Mouse (Mus musculus): Measurements from ENCODE around the gene Bcl2a1b. TPM values are rescaled to one million over a fixed set of nuclear protein-coding genes. Genes with fewer than 3 reads are reported as not detected.
A peak's percentile ranks its signal among the peaks of the same experiment; 100 is the strongest.
"Not testable (repeated sequence)": the region's sequence is repeated elsewhere in the genome, so short reads cannot be mapped to it uniquely, and the experiment has no call there.

Bcl2a1b gene
- polyA plus RNA-seq, 1 experiment from 2014 or later = 1.2 TPM

GRCm38 (mm10) chr9:89211065-89211858 is 12.3 kb downstream of the Bcl2a1b start:
- not testable (repeated sequence) for H3K4me1 ChIP-seq (replicated peaks); H3K9me3 ChIP-seq (replicated peaks); H3K36me3 ChIP-seq (replicated peaks); H3K9ac ChIP-seq; H3K27me3 ChIP-seq
- Histone ChIP-seq H3K4me3 (replicated peaks) (peak overlapping the region; percentile 45), H3K27ac (replicated peaks) (0 out of 2 replicates have a peak overlapping the region, but pooled peaks have one; percentile 65), H3K4me2 (peak overlapping the region; percentile 58)
- ATAC-seq (ENCODE audit: insufficient read depth) = peak; percentile 92
- 6% methylated on average over 8 of the region's 44 CpGs for WGBS (ENCODE audit: insufficient replicate concordance)

GRCm38 (mm10) chr9:89212428-89212827 is 13.4 kb downstream of the Bcl2a1b start:
- WGBS (ENCODE audit: insufficient replicate concordance) = 15% methylated on average over 1 of the region's 1 CpGs
- H3K4me1 ChIP-seq (replicated peaks); H3K4me2 ChIP-seq; H3K9me3 ChIP-seq (replicated peaks); H3K27ac ChIP-seq (replicated peaks); H3K4me3 ChIP-seq (replicated peaks); H3K36me3 ChIP-seq (replicated peaks); H3K9ac ChIP-seq; ATAC-seq (ENCODE audit: insufficient read depth); H3K27me3 ChIP-seq: not testable (repeated sequence)

GRCm38 (mm10) chr9:89218174-89218573 is 19.2 kb downstream of the Bcl2a1b start:
- H3K4me1 ChIP-seq (replicated peaks); H3K4me2 ChIP-seq; H3K36me3 ChIP-seq (replicated peaks); H3K9me3 ChIP-seq (replicated peaks); H3K4me3 ChIP-seq (replicated peaks); ATAC-seq (ENCODE audit: insufficient read depth); H3K27me3 ChIP-seq; H3K9ac ChIP-seq; H3K27ac ChIP-seq (replicated peaks): not testable (repeated sequence)
- 77% methylated on average over 4 of the region's 4 CpGs for WGBS (ENCODE audit: insufficient replicate concordance)

DNA sequence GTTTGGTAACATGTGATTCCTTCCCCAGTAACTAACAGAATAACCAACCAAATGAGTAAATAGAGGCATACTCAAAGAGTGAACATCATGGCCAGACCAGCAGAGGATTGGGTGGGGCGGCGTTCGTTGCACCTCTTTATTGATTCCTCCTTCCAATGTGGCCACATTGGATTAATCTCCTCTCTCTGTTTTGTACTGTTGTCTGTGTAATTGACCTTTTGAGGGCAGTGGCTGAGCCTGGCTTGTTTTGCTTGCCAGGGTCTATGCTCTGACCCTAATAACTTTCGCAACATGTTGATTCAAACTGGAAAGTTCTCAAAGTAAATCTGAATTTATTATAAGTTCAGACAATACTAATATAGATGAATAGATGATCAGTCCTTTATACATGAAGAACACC is 20.7 kb downstream of the Bcl2a1b start:
- H3K36me3 ChIP-seq (replicated peaks); H3K27me3 ChIP-seq; H3K27ac ChIP-seq (replicated peaks); H3K9me3 ChIP-seq (replicated peaks); H3K4me3 ChIP-seq (replicated peaks); H3K4me2 ChIP-seq; H3K4me1 ChIP-seq (replicated peaks); H3K9ac ChIP-seq: not testable (repeated sequence)
- 65% methylated on average over 3 of the region's 4 CpGs for WGBS (ENCODE audit: insufficient replicate concordance)
- ATAC-seq (ENCODE audit: insufficient read depth) = 0 out of 2 replicates have a peak, but pooled peaks have one; percentile 22

DNA sequence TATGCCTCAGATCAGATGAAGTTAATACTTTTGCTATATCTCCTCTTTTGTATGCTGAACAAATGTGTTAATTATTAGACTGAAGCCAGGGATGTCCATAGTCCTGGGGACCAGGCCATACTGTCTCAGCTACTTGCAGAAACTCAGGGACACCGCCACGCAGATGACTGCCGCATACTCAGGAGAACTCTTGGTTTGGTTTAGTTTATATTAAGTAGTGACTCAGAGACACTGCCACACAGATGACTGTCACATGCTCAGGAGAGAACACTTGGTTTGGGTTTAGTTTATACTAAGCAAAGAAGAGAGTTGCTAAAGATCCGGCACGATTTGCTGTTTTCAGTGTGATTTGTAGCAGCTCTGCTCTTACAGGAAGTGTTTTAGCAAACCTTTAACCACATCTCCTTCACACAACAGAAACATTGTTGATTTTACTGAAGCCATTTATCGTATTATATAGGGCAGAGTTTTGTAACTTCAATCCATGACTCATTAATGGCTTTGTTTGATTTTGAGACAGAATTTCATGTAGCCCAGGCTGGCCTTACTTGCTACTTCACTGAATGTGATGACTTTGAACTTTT is 21.8 kb downstream of the Bcl2a1b start:
- H3K4me1 ChIP-seq (replicated peaks); H3K4me3 ChIP-seq (replicated peaks); H3K36me3 ChIP-seq (replicated peaks); H3K9me3 ChIP-seq (replicated peaks); H3K4me2 ChIP-seq; H3K27me3 ChIP-seq; H3K27ac ChIP-seq (replicated peaks); ATAC-seq (ENCODE audit: insufficient read depth); H3K9ac ChIP-seq: not testable (repeated sequence)
- WGBS (ENCODE audit: insufficient replicate concordance) = 68% methylated on average over 6 of the region's 6 CpGs

DNA sequence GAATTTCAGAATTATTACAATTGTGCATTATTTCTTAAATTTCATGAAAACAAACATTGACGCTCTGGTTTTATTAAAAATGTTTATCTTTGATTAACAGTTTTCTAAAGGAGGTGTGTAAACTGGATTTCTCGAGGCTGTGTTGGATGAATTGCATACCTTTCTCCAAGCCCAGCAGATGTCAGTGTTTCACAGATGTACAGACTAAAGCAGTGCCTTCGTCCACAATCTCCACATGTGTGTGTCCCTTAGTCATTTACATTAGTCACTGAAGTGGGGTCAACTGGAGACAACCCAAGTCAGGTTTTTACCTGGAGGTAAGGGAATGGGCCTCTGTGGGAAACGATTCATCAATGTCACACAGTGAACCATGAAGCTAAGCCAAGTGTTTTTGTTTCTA is 27.1 kb downstream of the Bcl2a1b start:
- no peak for ATAC-seq (ENCODE audit: insufficient read depth)
- Histone ChIP-seq H3K4me3 (replicated peaks) (no peak overlapping the region), H3K9me3 (replicated peaks) (no peaks in the 10 kb centered on the region), H3K4me1 (replicated peaks) (no peaks in the 10 kb centered on the region), H3K27ac (replicated peaks) (no peak overlapping the region), H3K4me2 (no peak overlapping the region), H3K36me3 (replicated peaks) (no peaks in the 10 kb centered on the region), H3K27me3 (no peaks in the 10 kb centered on the region), H3K9ac (no peak overlapping the region)
- WGBS (ENCODE audit: insufficient replicate concordance) = 49% methylated on average over 4 of the region's 4 CpGs

DNA sequence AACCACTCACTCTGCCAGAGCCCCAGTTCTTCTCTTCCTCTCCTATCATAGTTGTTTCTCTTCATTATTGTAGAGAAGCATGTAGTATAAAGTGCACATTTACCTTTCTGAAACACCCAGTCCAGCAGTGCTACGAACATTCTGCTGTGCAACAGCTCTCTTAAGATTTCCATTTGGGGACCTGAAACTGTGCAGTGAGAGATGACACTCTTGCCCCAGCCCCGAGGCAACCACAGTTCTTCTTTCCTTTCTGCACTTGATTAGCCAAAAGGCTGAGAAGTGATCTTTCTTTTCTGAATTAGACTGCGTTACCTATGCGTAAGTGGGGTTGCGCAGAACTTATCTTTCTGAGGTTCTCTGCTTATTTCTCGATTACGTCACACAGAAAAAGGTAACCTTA is 29.1 kb downstream of the Bcl2a1b start:
- no peak for ATAC-seq (ENCODE audit: insufficient read depth)
- WGBS (ENCODE audit: insufficient replicate concordance) = 68% methylated on average over 7 of the region's 7 CpGs
- Histone ChIP-seq H3K4me2 (no peak overlapping the region), H3K4me1 (replicated peaks) (no peaks in the 10 kb centered on the region), H3K27ac (replicated peaks) (no peak overlapping the region), H3K9me3 (replicated peaks) (no peaks in the 10 kb centered on the region), H3K9ac (no peak overlapping the region), H3K27me3 (no peaks in the 10 kb centered on the region), H3K4me3 (replicated peaks) (no peak overlapping the region), H3K36me3 (replicated peaks) (no peaks in the 10 kb centered on the region)

DNA sequence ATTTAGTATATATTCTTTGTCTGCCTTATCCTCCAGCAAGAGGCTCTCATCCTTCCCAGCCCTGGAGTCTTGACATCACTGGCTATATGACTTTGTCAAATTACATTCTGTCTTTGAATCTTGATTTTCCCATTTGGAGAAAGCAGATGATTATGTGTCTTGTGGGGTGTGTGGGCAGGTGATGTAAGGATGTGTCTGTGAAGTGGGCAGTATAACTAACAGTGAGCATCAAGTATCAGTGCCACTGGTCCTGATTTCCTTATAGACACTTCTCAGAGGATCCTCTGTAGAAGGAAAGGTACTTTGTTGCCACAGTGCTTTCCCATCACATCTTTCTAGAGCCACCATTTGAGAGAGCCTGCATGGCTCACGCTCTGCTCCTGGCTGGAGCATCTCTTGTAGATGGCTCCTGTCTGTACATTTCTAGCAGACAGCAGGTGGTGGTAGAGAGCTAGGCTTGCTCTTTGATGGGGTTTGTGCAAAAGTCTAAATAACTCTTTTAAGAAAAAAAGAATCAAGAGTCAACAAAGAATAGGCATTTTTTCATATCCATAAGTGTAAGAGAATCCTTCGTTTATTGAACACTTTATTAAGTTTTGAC is 32.0 kb downstream of the Bcl2a1b start:
- H3K9me3 ChIP-seq (replicated peaks); H3K9ac ChIP-seq; H3K27ac ChIP-seq (replicated peaks); H3K4me1 ChIP-seq (replicated peaks); H3K4me2 ChIP-seq; ATAC-seq (ENCODE audit: insufficient read depth); H3K4me3 ChIP-seq (replicated peaks); H3K27me3 ChIP-seq; H3K36me3 ChIP-seq (replicated peaks): not testable (repeated sequence)
- whole genome bisulfite sequencing (ENCODE audit: insufficient replicate concordance) = 47% methylated on average over 2 of the region's 2 CpGs

GRCm38 (mm10) chr9:89237131-89237530 is 38.1 kb downstream of the Bcl2a1b start:
- H3K36me3 ChIP-seq (replicated peaks); H3K4me3 ChIP-seq (replicated peaks); H3K9ac ChIP-seq; H3K27me3 ChIP-seq; ATAC-seq (ENCODE audit: insufficient read depth); H3K9me3 ChIP-seq (replicated peaks); H3K4me2 ChIP-seq; H3K27ac ChIP-seq (replicated peaks); H3K4me1 ChIP-seq (replicated peaks): not testable (repeated sequence)
- WGBS (ENCODE audit: insufficient replicate concordance) = 59% methylated on average over 4 of the region's 4 CpGs

DNA sequence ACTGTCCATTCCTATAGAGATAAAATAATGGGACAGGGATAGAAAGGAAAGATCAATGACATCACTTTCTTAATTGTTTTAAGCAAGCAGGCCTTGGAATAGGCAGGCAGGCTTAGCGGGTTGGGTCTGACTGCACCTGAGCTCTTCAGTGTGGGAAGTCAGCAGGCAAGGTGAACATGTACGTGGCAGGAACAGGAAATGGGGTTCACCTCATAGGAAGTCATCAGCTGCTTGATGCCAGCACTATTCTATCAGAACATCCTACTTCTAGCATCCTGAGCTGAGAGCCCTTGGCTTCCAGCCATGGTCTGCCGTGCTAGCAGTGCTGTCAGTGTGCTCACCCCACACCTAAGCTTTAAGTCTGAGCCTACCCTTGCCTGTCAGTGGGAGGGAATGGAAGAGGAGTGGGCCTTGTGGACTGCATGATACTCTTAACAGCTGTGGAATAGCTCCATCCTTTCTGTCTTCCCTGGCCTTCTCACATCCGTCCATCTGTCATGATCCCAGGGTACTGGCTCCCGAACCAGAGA is 40.0 kb downstream of the Bcl2a1b start:
- H3K4me2 ChIP-seq; H3K27ac ChIP-seq (replicated peaks); H3K36me3 ChIP-seq (replicated peaks); H3K9me3 ChIP-seq (replicated peaks); H3K27me3 ChIP-seq; ATAC-seq (ENCODE audit: insufficient read depth); H3K4me1 ChIP-seq (replicated peaks); H3K4me3 ChIP-seq (replicated peaks); H3K9ac ChIP-seq: not testable (repeated sequence)
- 62% methylated on average over 4 of the region's 5 CpGs for WGBS (ENCODE audit: insufficient replicate concordance)

GRCm38 (mm10) chr9:89240516-89241019 is 41.6 kb downstream of the Bcl2a1b start:
- not testable (repeated sequence) for H3K27me3 ChIP-seq; H3K4me1 ChIP-seq (replicated peaks); H3K4me2 ChIP-seq; H3K27ac ChIP-seq (replicated peaks); H3K9me3 ChIP-seq (replicated peaks); H3K4me3 ChIP-seq (replicated peaks); H3K36me3 ChIP-seq (replicated peaks); H3K9ac ChIP-seq; ATAC-seq (ENCODE audit: insufficient read depth)
- WGBS (ENCODE audit: insufficient replicate concordance) = 68% methylated on average over 3 of the region's 3 CpGs

All from liver, embryonic 15.5 days (tissue).